Mouse (Mus musculus) limb, embryonic 14.5 days (tissue): ENCODE measurements around the gene Sec24a. TPM values are rescaled to one million over a fixed set of nuclear protein-coding genes. Genes with fewer than 3 reads are reported as not detected.
"Not testable (repeated sequence)": the region's sequence is repeated elsewhere in the genome, so short reads cannot be mapped to it uniquely, and the experiment has no call there.

Source experiments
- ATAC-seq: fragments of 200-750 bp; cut with Nextera tagmentation; 2 replicates; pipeline ENCODE4 v1.8.0; 2017; ENCODE audit warnings: low read depth, moderate number of reproducible peaks, moderate TSS enrichment; ENCODE audit not compliant: low FRiP score
- DNase-seq: peaks from one replicate; pipeline ENCODE4 v3.0.0-alpha.2; 2015; ENCODE audit warnings: low spot score
- H3K27ac ChIP-seq: fragments of 300-500 bp; sonication (generic); replicated peaks from 2 replicates; pipeline ENCODE4 v1.5.1; 2014; ENCODE audit warnings: low read depth, mild to moderate bottlenecking, low read length, moderate library complexity, mixed read lengths
- H3K27me3 ChIP-seq: fragments of 300-500 bp; sonication (generic); 2 replicates; pipeline ENCODE4 v1.6.1; 2014; ENCODE audit warnings: low read length, mixed read lengths; ENCODE audit not compliant: control insufficient read depth, insufficient read depth
- H3K36me3 ChIP-seq: fragments of 300-500 bp; sonication (generic); 2 replicates; pipeline ENCODE4 v1.6.1; 2014; ENCODE audit warnings: mild to moderate bottlenecking, low read length, moderate library complexity, mixed read lengths; ENCODE audit not compliant: control insufficient read depth, insufficient read depth
- H3K4me1 ChIP-seq: fragments of 300-500 bp; sonication (generic); 2 replicates; pipeline ENCODE4 v1.6.1; 2014; ENCODE audit warnings: antibody characterized with exemption, low read length, mixed read lengths; ENCODE audit not compliant: control insufficient read depth, insufficient read depth
- H3K4me2 ChIP-seq: fragments of 300-500 bp; sonication (generic); replicated peaks from 2 replicates; pipeline ENCODE4 v1.6.1; 2014; ENCODE audit warnings: low read depth, mild to moderate bottlenecking, low read length, moderate library complexity; ENCODE audit not compliant: severe bottlenecking
- H3K4me3 ChIP-seq: fragments of 300-500 bp; sonication (generic); replicated peaks from 2 replicates; pipeline ENCODE4 v1.5.1; 2014; ENCODE audit warnings: low read length
- H3K9ac ChIP-seq: fragments of 300-500 bp; sonication (generic); 2 replicates; pipeline ENCODE4 v1.6.1; 2014; ENCODE audit warnings: mild to moderate bottlenecking, low read depth, low read length, moderate library complexity; ENCODE audit not compliant: severe bottlenecking
- H3K9me3 ChIP-seq: fragments of 300-500 bp; sonication (generic); 2 replicates; pipeline ENCODE4 v1.6.1; 2016; ENCODE audit warnings: low read length; ENCODE audit not compliant: control insufficient read depth
- POLR2A ChIP-seq: fragments of 200-500 bp; IDR thresholded peaks from 2 replicates; pipeline ENCODE4 v1.8.0; 2012; ENCODE audit warnings: inconsistent platforms, mild to moderate bottlenecking, moderate library complexity, borderline replicate concordance; ENCODE audit not compliant: insufficient read depth, insufficient read length; ENCODE audit errors: extremely low read depth
- WGBS: fragments of 180-500 bp; shearing (Covaris S2); extraction: QIAGEN DNeasy Blood & Tissue Kit; methylation state at CpG from one replicate; pipeline ENCODE4 v1.1.7; 2014; 5-methylcytosine and 5-hydroxymethylcytosine counted together
- polyA plus RNA-seq, 2 experiments: library from polyadenylated mRNA; depleted of rRNA in 1 of 2; stranded (reverse) in 1 of 2; unstranded in 1 of 2; fragments of >200 nt; fragmentation: Nextera tagmentation in 1 of 2; extraction: Ambion mirVana in 1 of 2; gene quantifications; 2 replicates each; pipeline versions ENCODE4 v1.2.1 to v1.2.3; 2012 to 2014

Gene Sec24a
- polyA plus RNA-seq, 2 experiments, result 15.2 to 18.0 TPM

- ATAC-seq (peak; percentile 69), DNase-seq (peak; percentile 89)
- H3K27ac ChIP-seq, result no peak overlapping the region; the same call in 1 of the 2 replicates
- H3K4me1 ChIP-seq, result 0 out of 2 replicates have a peak, but pooled peaks cover 2% of the 10 kb centered on the region
- 19% methylated on average over 17 of the region's 17 CpGs for WGBS
- H3K36me3 ChIP-seq, result no peaks in the 10 kb centered on the region
- H3K4me3 ChIP-seq, result peak overlapping the region; percentile 40
- no peaks in the 10 kb centered on the region for H3K9me3 ChIP-seq
- peak; percentile 47; the same call in 1 of the 2 replicates for TF ChIP-seq POLR2A
- H3K27me3 ChIP-seq, result no peaks in the 10 kb centered on the region
- peak overlapping the region; percentile 57 for H3K4me2 ChIP-seq
- H3K9ac ChIP-seq, result peak overlapping the region; percentile 26
Observed at GRCm38 (mm10) chr11:51805221-51805981, 42.0 kb upstream of the Sec24a start.

- Histone ChIP-seq H3K36me3 (no peaks in the 10 kb centered on the region), H3K4me2 (no peak overlapping the region), H3K27ac (no peak overlapping the region), H3K9me3 (no peaks in the 10 kb centered on the region), H3K27me3 (no peaks in the 10 kb centered on the region), H3K4me3 (no peak overlapping the region), H3K4me1 (no peaks in the 10 kb centered on the region), H3K9ac (no peak overlapping the region)
- TF ChIP-seq POLR2A, result no peak
- WGBS, result 30% methylated on average over 7 of the region's 8 CpGs
- DNase-seq, result no peak
- no peak for ATAC-seq
Observed at GRCm38 (mm10) chr11:51800634-51801325, 37.3 kb upstream of the Sec24a start.

- TF ChIP-seq POLR2A, result no peak
- Histone ChIP-seq H3K9me3 (no peaks in the 10 kb centered on the region), H3K27ac (no peak overlapping the region), H3K4me1 (no peaks in the 10 kb centered on the region), H3K9ac (no peak overlapping the region), H3K27me3 (no peaks in the 10 kb centered on the region), H3K4me2 (no peak overlapping the region), H3K36me3 (peaks cover 14% of the 10 kb centered on the region), H3K4me3 (no peak overlapping the region)
- 76% methylated on average over 4 of the region's 4 CpGs for WGBS
- ATAC-seq (no peak), DNase-seq (no peak)
Observed at GRCm38 (mm10) chr11:51796272-51796671, 32.8 kb upstream of the Sec24a start.

DNA sequence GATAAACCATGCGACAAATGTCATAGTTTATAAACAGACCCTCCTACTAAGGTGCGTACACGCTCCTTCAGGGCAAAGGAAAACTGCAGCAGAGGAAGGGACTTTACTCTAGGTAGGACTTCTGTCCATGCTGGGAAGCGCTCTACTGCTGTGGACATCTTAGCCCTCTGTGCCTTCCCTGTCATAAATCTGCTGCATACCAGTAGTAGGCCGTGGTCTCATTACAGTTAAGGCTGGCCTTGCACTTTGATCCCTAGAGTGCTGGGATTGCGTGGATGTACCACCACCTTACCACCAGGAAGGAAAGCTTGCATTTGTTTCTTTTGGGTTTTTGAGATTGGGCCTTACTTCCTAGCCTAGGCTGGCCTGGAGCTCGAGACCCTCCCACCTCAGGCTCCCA lies 27.2 kb upstream of the Sec24a start:
- TF ChIP-seq POLR2A, result no peak
- no peak overlapping the region for H3K9ac ChIP-seq
- H3K9me3 ChIP-seq, result no peaks in the 10 kb centered on the region
- H3K27ac ChIP-seq, result no peak overlapping the region
- H3K4me2 ChIP-seq, result no peak overlapping the region
- no peaks in the 10 kb centered on the region for H3K27me3 ChIP-seq
- ATAC-seq, result no peak
- H3K4me3 ChIP-seq, result no peak overlapping the region
- no peaks in the 10 kb centered on the region for H3K4me1 ChIP-seq
- DNase-seq, result no peak
- H3K36me3 ChIP-seq, result peaks cover 66% of the 10 kb centered on the region
- 98% methylated on average over 7 of the region's 7 CpGs for WGBS

DNA sequence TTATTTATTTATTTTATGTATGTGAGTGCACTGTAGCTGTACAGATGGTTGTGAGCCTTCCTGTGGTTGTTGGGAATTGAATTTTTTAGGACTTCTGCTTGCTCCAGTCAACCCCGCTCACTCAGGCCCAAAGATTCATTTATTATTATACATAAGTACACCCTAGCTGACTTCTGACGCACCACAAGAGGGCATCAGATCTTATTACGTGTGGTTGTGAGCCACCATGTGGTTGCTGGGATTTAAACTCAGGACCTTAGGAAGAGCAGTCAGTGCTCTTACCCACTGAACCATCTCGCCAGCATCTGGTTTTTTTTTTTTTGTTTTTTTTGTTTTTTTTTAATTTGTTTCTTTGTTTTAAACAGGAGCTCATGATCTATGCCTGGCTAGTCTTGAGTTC lies 26.3 kb upstream of the Sec24a start:
- ATAC-seq, H3K27me3 ChIP-seq, H3K4me1 ChIP-seq, DNase-seq, H3K9me3 ChIP-seq, H3K4me3 ChIP-seq, H3K9ac ChIP-seq, H3K4me2 ChIP-seq, H3K27ac ChIP-seq: not testable (repeated sequence)
- 80% methylated on average over 4 of the region's 4 CpGs for WGBS
- peaks cover 69% of the 10 kb centered on the region for H3K36me3 ChIP-seq
